Mouse (Mus musculus): ENCODE results near the gene Clcnkb. TPM values are rescaled to one million over a fixed set of nuclear protein-coding genes. Genes with fewer than 3 reads are reported as not detected.

Gene Clcnkb
- not detected in 2 replicates for polyA plus RNA-seq (2015; fragmentation: Nextera tagmentation; extraction: Ambion mirVana)

DNA sequence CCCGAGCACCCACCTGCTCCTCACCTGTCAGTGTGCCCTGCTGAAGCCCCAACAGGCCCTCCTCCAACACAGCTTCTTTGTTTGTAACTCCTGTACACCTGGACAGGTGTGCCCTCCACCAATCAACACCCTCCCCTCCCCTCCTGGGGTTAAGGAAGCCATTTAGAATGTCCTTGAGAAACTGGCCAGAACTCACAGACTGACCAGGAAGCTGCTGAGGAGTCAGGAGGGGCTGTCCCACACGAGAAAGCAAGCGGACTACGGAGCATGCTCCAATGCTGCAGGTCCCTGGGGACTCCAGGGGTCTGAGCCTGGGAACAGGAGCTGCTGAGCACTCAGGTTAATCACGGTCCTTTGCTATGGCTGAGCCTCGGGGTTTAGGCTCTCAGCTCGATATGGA lies at the start of gene Clcnkb:
Clcnkb (minus strand) TSS at position 91 of the 400 bp plus-strand sequence.
- WGBS = 55% methylated on average over 7 of the region's 7 CpGs
- peaks cover 10% of the 10 kb centered on the region; the same call in 1 of the 2 replicates for H3K4me1 ChIP-seq
- ATAC-seq (ENCODE audit: insufficient number of reproducible peaks, insufficient read depth, low FRiP score, low TSS enrichment, low read depth) = no peak

GRCm38 (mm10) chr4:141464722-141465121 lies 48.9 kb upstream of the Clcnkb start:
- WGBS = 81% methylated on average over 16 of the region's 16 CpGs
- Histone ChIP-seq H3K9ac (no peak overlapping the region), H3K27me3 (no peaks in the 10 kb centered on the region), H3K4me1 (no peaks in the 10 kb centered on the region), H3K36me3 (peaks cover 93% of the 10 kb centered on the region), H3K4me2 (no peak overlapping the region), H3K27ac (no peak overlapping the region), H3K4me3 (no peak overlapping the region), H3K9me3 (no peaks in the 10 kb centered on the region)
- no peak for ATAC-seq (ENCODE audit: insufficient number of reproducible peaks, insufficient read depth, low FRiP score, low TSS enrichment, low read depth)

More for the DNA sequence above, at the start of gene Clcnkb:
- Histone ChIP-seq H3K4me3 (no peak within 1 kb of the TSS), H3K4me2 (no peak within 1 kb of the TSS), H3K27ac (no peak within 1 kb of the TSS), H3K27me3 (peaks cover 9% of the 10 kb centered on the region; the same call in 1 of the 2 replicates), H3K9ac (no peak within 1 kb of the TSS), H3K36me3 (no peaks in the 10 kb centered on the region), H3K9me3 (no peaks in the 10 kb centered on the region)

GRCm38 (mm10) chr4:141463472-141463871 lies 47.7 kb upstream of the Clcnkb start:
- no peak overlapping the region for H3K4me3 ChIP-seq
- ATAC-seq (ENCODE audit: insufficient number of reproducible peaks, insufficient read depth, low FRiP score, low TSS enrichment, low read depth) = no peak
- 83% methylated on average over 14 of the region's 14 CpGs for WGBS
- no peak overlapping the region for H3K27ac ChIP-seq
- H3K4me2 ChIP-seq = no peak overlapping the region
- no peaks in the 10 kb centered on the region for H3K27me3 ChIP-seq
- peaks cover 8% of the 10 kb centered on the region for H3K4me1 ChIP-seq
- H3K9ac ChIP-seq = no peak overlapping the region
- H3K9me3 ChIP-seq = no peaks in the 10 kb centered on the region
- H3K36me3 ChIP-seq = peaks cover 84% of the 10 kb centered on the region

DNA sequence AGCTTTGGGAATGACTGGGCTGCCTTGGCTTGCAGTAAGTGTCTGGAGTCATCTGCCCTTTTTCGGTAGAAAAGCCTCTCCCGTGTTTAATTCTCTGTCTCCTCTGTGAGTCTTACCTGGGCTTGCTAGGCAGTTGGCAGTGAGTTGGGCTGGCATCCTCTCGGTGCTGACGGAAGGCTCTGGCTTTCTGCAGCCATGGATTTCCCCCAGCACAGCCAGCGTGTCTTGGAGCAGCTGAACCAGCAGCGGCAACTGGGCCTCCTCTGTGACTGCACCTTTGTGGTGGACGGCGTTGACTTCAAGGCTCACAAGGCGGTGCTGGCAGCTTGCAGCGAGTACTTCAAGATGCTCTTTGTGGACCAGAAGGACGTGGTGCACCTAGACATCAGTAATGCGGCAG lies 45.8 kb upstream of the Clcnkb start:
- no peak for ATAC-seq (ENCODE audit: insufficient number of reproducible peaks, insufficient read depth, low FRiP score, low TSS enrichment, low read depth)
- no peak overlapping the region for H3K4me3 ChIP-seq
- no peaks in the 10 kb centered on the region for H3K27me3 ChIP-seq
- WGBS = 92% methylated on average over 12 of the region's 12 CpGs
- H3K4me2 ChIP-seq = no peak overlapping the region
- H3K9me3 ChIP-seq = no peaks in the 10 kb centered on the region
- peaks cover 17% of the 10 kb centered on the region for H3K4me1 ChIP-seq
- no peak overlapping the region for H3K9ac ChIP-seq
- peaks cover 69% of the 10 kb centered on the region for H3K36me3 ChIP-seq
- H3K27ac ChIP-seq = 0 out of 2 replicates have a peak overlapping the region, but pooled peaks have one; percentile 2

DNA sequence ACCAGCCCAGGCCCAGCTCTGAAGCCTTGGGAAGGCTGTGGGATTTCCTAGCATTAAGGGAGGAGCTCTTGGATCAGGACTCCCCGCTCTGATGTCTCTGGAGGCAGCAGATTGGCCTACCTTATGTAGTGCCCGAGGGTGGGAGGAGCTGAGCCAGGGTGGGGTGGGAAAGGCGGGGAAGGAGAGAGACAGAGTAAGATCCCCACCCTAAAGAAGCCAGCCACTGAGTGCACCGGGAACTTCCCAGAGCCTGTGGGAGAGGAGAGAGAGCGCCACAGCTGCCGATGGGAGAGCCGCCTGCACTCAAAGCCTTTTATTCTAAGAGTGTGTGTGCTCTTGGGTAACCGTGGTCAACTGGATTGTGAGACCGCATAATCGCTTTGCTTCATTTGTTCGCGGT lies 45.3 kb upstream of the Clcnkb start:
- Histone ChIP-seq H3K27ac (0 out of 2 replicates have a peak overlapping the region, but pooled peaks have one; percentile 2), H3K4me1 (peaks cover 17% of the 10 kb centered on the region), H3K9ac (no peak overlapping the region), H3K36me3 (peaks cover 66% of the 10 kb centered on the region), H3K4me2 (no peak overlapping the region), H3K9me3 (no peaks in the 10 kb centered on the region), H3K4me3 (no peak overlapping the region), H3K27me3 (no peaks in the 10 kb centered on the region)
- no peak for ATAC-seq (ENCODE audit: insufficient number of reproducible peaks, insufficient read depth, low FRiP score, low TSS enrichment, low read depth)
- 69% methylated on average over 12 of the region's 12 CpGs for WGBS

DNA sequence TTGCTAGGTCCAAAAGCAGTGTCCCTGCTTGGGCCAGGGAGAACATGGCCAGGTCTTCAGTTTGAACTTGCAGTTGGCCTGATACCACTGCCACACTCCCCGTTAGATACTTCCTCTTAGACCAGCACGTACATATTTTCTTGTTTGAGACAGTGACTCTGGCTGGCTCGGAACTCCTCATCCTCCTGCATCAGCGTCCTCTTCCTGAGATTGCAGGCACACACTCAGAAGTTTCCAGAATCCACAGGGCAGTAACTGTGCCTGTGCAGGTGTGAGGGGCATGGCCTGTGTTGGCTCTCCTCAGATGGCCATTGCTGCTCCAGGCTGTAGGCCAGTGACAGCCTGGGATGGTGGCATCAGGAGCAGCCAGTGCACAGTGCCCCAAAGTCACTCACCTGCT lies 44.7 kb upstream of the Clcnkb start:
- Histone ChIP-seq H3K4me2 (no peak overlapping the region), H3K27me3 (no peaks in the 10 kb centered on the region), H3K4me1 (peaks cover 17% of the 10 kb centered on the region), H3K36me3 (peaks cover 66% of the 10 kb centered on the region), H3K9ac (no peak overlapping the region), H3K9me3 (no peaks in the 10 kb centered on the region), H3K4me3 (no peak overlapping the region), H3K27ac (no peak overlapping the region)
- ATAC-seq (ENCODE audit: insufficient number of reproducible peaks, insufficient read depth, low FRiP score, low TSS enrichment, low read depth) = no peak
- WGBS = 92% methylated on average over 4 of the region's 4 CpGs

DNA sequence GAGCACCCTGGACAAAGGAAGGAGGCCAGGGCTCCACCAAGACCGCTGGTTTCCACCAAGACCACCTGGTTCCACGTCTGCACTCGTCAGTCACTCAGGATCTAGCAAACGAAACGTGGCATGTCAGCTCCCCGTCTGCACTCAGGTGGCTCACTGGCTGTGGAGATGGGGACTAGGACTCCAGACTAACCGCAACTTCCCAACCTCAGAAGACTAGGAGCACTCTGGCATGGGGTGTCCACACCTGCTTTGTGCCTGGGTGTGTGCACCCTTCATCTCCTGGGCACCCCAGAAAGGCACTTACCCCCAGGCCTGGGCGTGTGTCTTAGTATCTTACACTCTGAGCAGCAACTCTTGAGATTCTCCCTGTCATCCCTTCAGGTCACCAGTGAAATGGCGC lies 44.0 kb upstream of the Clcnkb start:
- H3K27me3 ChIP-seq = no peaks in the 10 kb centered on the region
- H3K4me3 ChIP-seq = no peak overlapping the region
- H3K9me3 ChIP-seq = no peaks in the 10 kb centered on the region
- H3K9ac ChIP-seq = no peak overlapping the region
- WGBS = 84% methylated on average over 9 of the region's 9 CpGs
- no peak overlapping the region for H3K4me2 ChIP-seq
- H3K4me1 ChIP-seq = peaks cover 17% of the 10 kb centered on the region
- H3K36me3 ChIP-seq = peaks cover 59% of the 10 kb centered on the region
- no peak overlapping the region for H3K27ac ChIP-seq
- no peak for ATAC-seq (ENCODE audit: insufficient number of reproducible peaks, insufficient read depth, low FRiP score, low TSS enrichment, low read depth)

DNA sequence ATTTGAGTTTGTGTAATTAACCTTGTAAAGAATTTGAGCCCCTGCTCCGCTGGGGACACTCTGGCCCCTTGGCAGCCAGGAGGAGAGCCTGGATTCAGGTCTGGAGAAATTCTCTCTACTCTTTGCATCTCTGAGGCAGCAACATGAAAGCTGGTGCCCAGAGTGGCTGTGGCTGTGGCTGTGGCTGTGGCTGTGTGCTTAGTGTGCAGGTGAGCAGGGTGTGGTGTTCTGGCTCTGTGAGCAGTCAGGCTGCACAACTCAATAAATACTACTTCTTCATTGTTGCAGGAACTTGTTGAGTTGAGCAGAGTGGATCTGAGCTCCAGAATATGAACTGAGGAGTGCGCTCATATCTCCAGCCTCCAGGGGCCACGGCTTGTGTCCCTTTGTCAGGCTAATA lies 43.1 kb upstream of the Clcnkb start:
- Histone ChIP-seq H3K36me3 (peaks cover 51% of the 10 kb centered on the region), H3K4me3 (no peak overlapping the region), H3K4me1 (peaks cover 17% of the 10 kb centered on the region), H3K9me3 (no peaks in the 10 kb centered on the region), H3K4me2 (no peak overlapping the region), H3K27ac (peak overlapping the region; percentile 68), H3K9ac (peak overlapping the region; percentile 62), H3K27me3 (no peaks in the 10 kb centered on the region)
- ATAC-seq (ENCODE audit: insufficient number of reproducible peaks, insufficient read depth, low FRiP score, low TSS enrichment, low read depth) = no peak
- 67% methylated on average over 3 of the region's 3 CpGs for WGBS

DNA sequence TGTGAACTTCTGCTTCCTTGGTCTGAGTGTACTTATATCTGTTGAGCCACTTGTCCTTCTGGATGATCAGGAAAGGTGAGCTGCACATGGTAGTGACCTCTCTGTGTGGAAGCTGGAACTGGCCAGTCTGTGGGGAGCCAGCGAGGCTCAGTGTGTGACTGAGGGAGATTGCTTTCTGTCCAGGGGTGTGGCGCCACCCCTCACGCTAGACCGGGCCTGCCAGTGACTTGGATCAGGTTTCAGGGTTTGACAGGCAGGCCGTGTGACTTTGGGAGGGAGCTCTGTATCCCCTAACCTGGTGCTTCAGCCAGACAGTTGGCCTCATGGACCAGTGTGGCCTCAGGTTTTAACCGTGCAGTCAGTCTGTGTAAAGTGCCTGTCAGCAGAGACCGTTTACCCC lies 42.4 kb upstream of the Clcnkb start:
- Histone ChIP-seq H3K4me1 (peaks cover 17% of the 10 kb centered on the region), H3K27ac (peak overlapping the region; percentile 68), H3K9me3 (no peaks in the 10 kb centered on the region), H3K9ac (peak overlapping the region; percentile 62), H3K27me3 (no peaks in the 10 kb centered on the region), H3K4me3 (no peak overlapping the region), H3K36me3 (peaks cover 50% of the 10 kb centered on the region), H3K4me2 (peak overlapping the region; percentile 26)
- ATAC-seq (ENCODE audit: insufficient number of reproducible peaks, insufficient read depth, low FRiP score, low TSS enrichment, low read depth) = no peak
- WGBS = 11% methylated on average over 7 of the region's 7 CpGs

- 91% methylated on average over 14 of the region's 14 CpGs for WGBS
- Histone ChIP-seq H3K9ac (no peak overlapping the region), H3K9me3 (no peaks in the 10 kb centered on the region), H3K27me3 (no peaks in the 10 kb centered on the region), H3K4me2 (no peak overlapping the region), H3K27ac (no peak overlapping the region), H3K36me3 (peaks cover 47% of the 10 kb centered on the region), H3K4me1 (peaks cover 17% of the 10 kb centered on the region), H3K4me3 (no peak overlapping the region)
- ATAC-seq (ENCODE audit: insufficient number of reproducible peaks, insufficient read depth, low FRiP score, low TSS enrichment, low read depth) = no peak
Observed at GRCm38 (mm10) chr4:141456193-141456938, 40.6 kb upstream of the Clcnkb start.

DNA sequence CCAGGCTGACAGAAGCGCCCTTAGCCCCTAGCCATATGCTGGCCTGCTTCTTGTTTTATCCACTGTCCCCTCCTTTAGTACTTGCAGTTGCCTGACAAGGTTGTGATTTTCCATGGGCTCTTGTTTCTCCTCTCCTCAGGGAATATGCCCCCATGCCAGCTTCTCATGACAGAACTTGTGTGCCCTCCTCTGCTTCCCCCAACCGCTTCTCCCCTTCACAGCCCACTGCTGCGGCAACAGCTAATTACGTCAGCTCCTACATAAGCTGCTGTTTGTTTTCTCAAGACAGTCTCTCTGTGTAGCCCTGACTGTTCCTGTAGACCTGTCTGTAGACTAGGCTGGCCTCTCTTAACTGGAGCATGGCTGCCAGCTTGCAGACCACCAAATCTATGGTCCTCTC lies 39.7 kb upstream of the Clcnkb start:
- WGBS = 70% methylated on average over 4 of the region's 4 CpGs
- Histone ChIP-seq H3K36me3 (peaks cover 44% of the 10 kb centered on the region), H3K9me3 (no peaks in the 10 kb centered on the region), H3K27ac (peak overlapping the region; percentile 34; the same call in 1 of the 2 replicates), H3K4me3 (no peak overlapping the region), H3K4me1 (peaks cover 17% of the 10 kb centered on the region), H3K4me2 (no peak overlapping the region), H3K9ac (no peak overlapping the region), H3K27me3 (no peaks in the 10 kb centered on the region)
- no peak for ATAC-seq (ENCODE audit: insufficient number of reproducible peaks, insufficient read depth, low FRiP score, low TSS enrichment, low read depth)

DNA sequence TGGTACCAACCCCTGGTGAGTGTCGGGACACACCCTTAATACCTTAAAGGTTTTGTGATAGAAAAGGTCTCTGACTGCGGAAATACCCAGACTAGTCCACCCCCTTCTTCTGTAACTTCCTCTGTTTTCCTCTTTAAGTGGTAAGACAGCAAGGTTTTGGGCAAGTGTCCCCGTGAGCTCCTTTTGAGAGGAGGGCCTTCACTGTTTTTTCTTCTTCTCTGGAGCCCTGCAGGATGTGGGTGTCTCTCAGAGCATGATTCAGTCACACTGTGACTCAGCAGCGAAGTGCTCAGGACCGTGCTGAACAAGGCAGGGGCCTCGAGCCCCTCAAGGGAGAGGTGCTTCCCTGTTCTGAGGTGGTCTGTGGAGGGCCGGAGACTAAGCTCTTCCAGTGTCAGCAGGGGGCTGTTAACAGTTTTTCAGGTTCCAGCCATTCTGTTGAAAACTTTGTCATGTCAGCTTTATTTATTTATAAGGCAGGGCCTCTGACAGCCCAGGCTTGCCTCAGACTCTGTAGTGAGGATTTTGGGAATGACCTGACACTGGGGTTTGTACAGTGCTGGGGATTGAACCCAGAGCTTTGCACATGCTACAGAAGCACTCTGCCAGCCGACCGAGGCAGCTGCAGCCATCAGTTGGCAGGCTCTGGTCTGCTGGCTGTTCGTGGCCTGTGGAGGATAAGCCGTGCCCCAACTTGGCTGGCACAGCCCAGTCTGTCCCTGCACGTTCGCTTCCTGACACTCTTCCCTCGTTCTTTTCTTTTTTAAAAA lies 39.0 kb upstream of the Clcnkb start:
- no peak overlapping the region for H3K27ac ChIP-seq

More for the DNA sequence above, 39.0 kb upstream of the Clcnkb start:
- no peak overlapping the region for H3K4me2 ChIP-seq
- H3K27me3 ChIP-seq = no peaks in the 10 kb centered on the region
- H3K9ac ChIP-seq = no peak overlapping the region
- no peak for ATAC-seq (ENCODE audit: insufficient number of reproducible peaks, insufficient read depth, low FRiP score, low TSS enrichment, low read depth)
- no peak overlapping the region for H3K4me3 ChIP-seq
- 83% methylated on average over 14 of the region's 14 CpGs for WGBS
- H3K36me3 ChIP-seq = peaks cover 46% of the 10 kb centered on the region
- H3K9me3 ChIP-seq = no peaks in the 10 kb centered on the region
- peaks cover 17% of the 10 kb centered on the region for H3K4me1 ChIP-seq

Data from embryonic facial prominence, embryonic 13.5 days (tissue).